Mouse (Mus musculus): ENCODE results near the gene Sfmbt2. TPM values are rescaled to one million over a fixed set of nuclear protein-coding genes. Genes with fewer than 3 reads are reported as not detected.

The Sfmbt2 gene
- polyA plus RNA-seq, 1 experiment from 2014 or later: 0.39 TPM

- Histone ChIP-seq H3K27ac (ENCODE audit: low read depth) (no peak overlapping the region), H3K9ac (replicated peaks) (no peak overlapping the region; the same call in 1 of the 2 replicates), H3K27me3 (ENCODE audit: insufficient read depth, low read length) (peaks cover 64% of the 10 kb centered on the region), H3K4me2 (ENCODE audit: low read depth, low read length) (peak overlapping the region; percentile 93), H3K4me1 (ENCODE audit: insufficient read depth) (peaks cover 26% of the 10 kb centered on the region), H3K4me3 (ENCODE audit: low read depth, low read length) (peak overlapping the region; percentile 58), H3K36me3 (replicated peaks; ENCODE audit: insufficient read depth, low read length) (no peaks in the 10 kb centered on the region), H3K9me3 (ENCODE audit: low read length) (no peaks in the 10 kb centered on the region)
- DNase-seq (no peak), ATAC-seq (no peak)
- TF ChIP-seq EP300 (IDR thresholded peaks at IDR 0.05; ENCODE audit: low read depth) (no peak), CTCF (IDR thresholded peaks at IDR 0.05; ENCODE audit: low read depth) (no peak)
- under 1% methylated on average over 30 of the region's 30 CpGs for WGBS (ENCODE audit: insufficient replicate concordance)
These were observed 3.3 kb downstream of the Sfmbt2 start for GRCm38 (mm10) chr2:10373508-10374206.

GRCm38 (mm10) chr2:10374207-10375023 lies 4.1 kb downstream of the Sfmbt2 start:
- Histone ChIP-seq H3K4me2 (ENCODE audit: low read depth, low read length) (peak overlapping the region; percentile 93), H3K36me3 (replicated peaks; ENCODE audit: insufficient read depth, low read length) (no peaks in the 10 kb centered on the region), H3K27me3 (ENCODE audit: insufficient read depth, low read length) (peaks cover 64% of the 10 kb centered on the region), H3K27ac (ENCODE audit: low read depth) (no peak overlapping the region), H3K4me1 (ENCODE audit: insufficient read depth) (peaks cover 26% of the 10 kb centered on the region), H3K9ac (replicated peaks) (no peak overlapping the region), H3K9me3 (ENCODE audit: low read length) (no peaks in the 10 kb centered on the region), H3K4me3 (ENCODE audit: low read depth, low read length) (peak overlapping the region; percentile 58)
- TF ChIP-seq CTCF (IDR thresholded peaks at IDR 0.05; ENCODE audit: low read depth) (peak; percentile 47), EP300 (IDR thresholded peaks at IDR 0.05; ENCODE audit: low read depth) (no peak)
- 1% methylated on average over 34 of the region's 34 CpGs for WGBS (ENCODE audit: insufficient replicate concordance)
- no peak for ATAC-seq
- DNase-seq: peak; percentile 33

- peaks cover 60% of the 10 kb centered on the region for H3K27me3 ChIP-seq (ENCODE audit: insufficient read depth, low read length)
- no peak overlapping the region for H3K27ac ChIP-seq (ENCODE audit: low read depth)
- 2% methylated on average over 22 of the region's 22 CpGs for WGBS (ENCODE audit: insufficient replicate concordance)
- DNase-seq (no peak), ATAC-seq (no peak)
- H3K4me1 ChIP-seq (ENCODE audit: insufficient read depth): peaks cover 26% of the 10 kb centered on the region
- no peaks in the 10 kb centered on the region for H3K36me3 ChIP-seq (replicated peaks; ENCODE audit: insufficient read depth, low read length)
- H3K4me3 ChIP-seq (ENCODE audit: low read depth, low read length): peak overlapping the region; percentile 58
- peak overlapping the region; percentile 93 for H3K4me2 ChIP-seq (ENCODE audit: low read depth, low read length)
- no peaks in the 10 kb centered on the region for H3K9me3 ChIP-seq (ENCODE audit: low read length)
- TF ChIP-seq CTCF (IDR thresholded peaks at IDR 0.05; ENCODE audit: low read depth) (no peak), EP300 (IDR thresholded peaks at IDR 0.05; ENCODE audit: low read depth) (no peak)
- no peak overlapping the region; the same call in 1 of the 2 replicates for H3K9ac ChIP-seq (replicated peaks)
These were observed 4.7 kb downstream of the Sfmbt2 start for GRCm38 (mm10) chr2:10375024-10375372.

- Histone ChIP-seq H3K4me1 (ENCODE audit: insufficient read depth) (no peaks in the 10 kb centered on the region), H3K4me2 (ENCODE audit: low read depth, low read length) (no peak overlapping the region), H3K4me3 (ENCODE audit: low read depth, low read length) (no peak overlapping the region), H3K9me3 (ENCODE audit: low read length) (no peaks in the 10 kb centered on the region), H3K9ac (replicated peaks) (no peak overlapping the region), H3K36me3 (replicated peaks; ENCODE audit: insufficient read depth, low read length) (no peaks in the 10 kb centered on the region), H3K27ac (ENCODE audit: low read depth) (no peak overlapping the region), H3K27me3 (ENCODE audit: insufficient read depth, low read length) (no peaks in the 10 kb centered on the region)
- no peak for ATAC-seq
- TF ChIP-seq EP300 (IDR thresholded peaks at IDR 0.05; ENCODE audit: low read depth) (no peak), CTCF (IDR thresholded peaks at IDR 0.05; ENCODE audit: low read depth) (no peak)
- DNase-seq: no peak
- 32% methylated on average over 4 of the region's 4 CpGs for WGBS (ENCODE audit: insufficient replicate concordance)
These were observed 19.7 kb downstream of the Sfmbt2 start for GRCm38 (mm10) chr2:10389988-10390387.

GRCm38 (mm10) chr2:10390791-10391190 lies 20.5 kb downstream of the Sfmbt2 start:
- no peak for ATAC-seq
- no peak for TF ChIP-seq EP300 (IDR thresholded peaks at IDR 0.05; ENCODE audit: low read depth)
- TF ChIP-seq CTCF (IDR thresholded peaks at IDR 0.05; ENCODE audit: low read depth): no peak
- Histone ChIP-seq H3K4me3 (ENCODE audit: low read depth, low read length) (no peak overlapping the region), H3K36me3 (replicated peaks; ENCODE audit: insufficient read depth, low read length) (no peaks in the 10 kb centered on the region), H3K4me1 (ENCODE audit: insufficient read depth) (no peaks in the 10 kb centered on the region), H3K4me2 (ENCODE audit: low read depth, low read length) (no peak overlapping the region), H3K27ac (ENCODE audit: low read depth) (no peak overlapping the region), H3K9me3 (ENCODE audit: low read length) (no peaks in the 10 kb centered on the region), H3K27me3 (ENCODE audit: insufficient read depth, low read length) (no peaks in the 10 kb centered on the region), H3K9ac (replicated peaks) (no peak overlapping the region)
- 62% methylated on average over 7 of the region's 7 CpGs for whole genome bisulfite sequencing (ENCODE audit: insufficient replicate concordance)
- DNase-seq: no peak

- no peak overlapping the region for H3K9ac ChIP-seq (replicated peaks)
- DNase-seq: no peak
- H3K4me2 ChIP-seq (ENCODE audit: low read depth, low read length): no peak overlapping the region
- H3K4me3 ChIP-seq (ENCODE audit: low read depth, low read length): no peak overlapping the region
- whole genome bisulfite sequencing (ENCODE audit: insufficient replicate concordance): 87% methylated on average over 11 of the region's 11 CpGs
- H3K9me3 ChIP-seq (ENCODE audit: low read length): no peaks in the 10 kb centered on the region
- no peaks in the 10 kb centered on the region for H3K27me3 ChIP-seq (ENCODE audit: insufficient read depth, low read length)
- H3K36me3 ChIP-seq (replicated peaks; ENCODE audit: insufficient read depth, low read length): no peaks in the 10 kb centered on the region
- no peak overlapping the region for H3K27ac ChIP-seq (ENCODE audit: low read depth)
- no peak for ATAC-seq
- no peak for TF ChIP-seq CTCF (IDR thresholded peaks at IDR 0.05; ENCODE audit: low read depth)
- no peak for TF ChIP-seq EP300 (IDR thresholded peaks at IDR 0.05; ENCODE audit: low read depth)
- no peaks in the 10 kb centered on the region for H3K4me1 ChIP-seq (ENCODE audit: insufficient read depth)
These were observed 24.8 kb downstream of the Sfmbt2 start for GRCm38 (mm10) chr2:10395143-10395542.
